Mouse (Mus musculus) limb, embryonic 12.5 days (tissue): ENCODE measurements at regions not wholly inside any gene's neighbourhood (a gene's known extent, or its start where the extent isn't known, plus 50 kb on each side); places are given as distances from the start of the nearest gene placed in this dataset.

ENCODE experiments used
- ATAC-seq: fragments of 200-750 bp; cut with Nextera tagmentation; 2 replicates; pipeline ENCODE4 v1.8.0; 2017; ENCODE audit warnings: low read depth, moderate TSS enrichment; ENCODE audit not compliant: insufficient number of reproducible peaks, insufficient read depth, low FRiP score, low TSS enrichment
- H3K27ac ChIP-seq: fragments of 300-500 bp; sonication (generic); 2 replicates; pipeline ENCODE4 v1.5.1; 2016; ENCODE audit warnings: mild to moderate bottlenecking, moderate library complexity
- H3K27me3 ChIP-seq: fragments of 300-500 bp; sonication (generic); 2 replicates; pipeline ENCODE4 v1.6.1; 2016; ENCODE audit warnings: mild to moderate bottlenecking, moderate library complexity
- H3K36me3 ChIP-seq: fragments of 300-500 bp; sonication (generic); 2 replicates; pipeline ENCODE4 v1.6.1; 2016; ENCODE audit warnings: mild to moderate bottlenecking, moderate library complexity
- H3K4me1 ChIP-seq: fragments of 300-500 bp; sonication (generic); replicated peaks from 2 replicates; pipeline ENCODE4 v1.6.1; 2016
- H3K4me2 ChIP-seq: fragments of 300-500 bp; sonication (generic); 2 replicates; pipeline ENCODE4 v1.6.1; 2016; ENCODE audit warnings: mild to moderate bottlenecking, moderate library complexity
- H3K4me3 ChIP-seq: fragments of 300-500 bp; sonication (generic); replicated peaks from 2 replicates; pipeline ENCODE4 v1.5.1; 2016; ENCODE audit warnings: mild to moderate bottlenecking
- H3K9ac ChIP-seq: fragments of 300-500 bp; sonication (generic); replicated peaks from 2 replicates; pipeline ENCODE4 v1.6.1; 2016; ENCODE audit warnings: mild to moderate bottlenecking, moderate library complexity
- H3K9me3 ChIP-seq: fragments of 300-500 bp; sonication (generic); 2 replicates; pipeline ENCODE4 v1.6.1; 2016; ENCODE audit warnings: mild to moderate bottlenecking, moderate library complexity
- WGBS: fragments of 180-500 bp; shearing (Covaris S2); methylation state at CpG from one replicate; pipeline ENCODE4 v1.1.7; 2016; 5-methylcytosine and 5-hydroxymethylcytosine counted together

GRCm38 (mm10) chr11:64727841-64728421 lies 250.9 kb upstream of the Elac2 start:
- H3K27ac ChIP-seq, result no peak overlapping the region
- H3K27me3 ChIP-seq, result peaks cover 7% of the 10 kb centered on the region; the same call in 1 of the 2 replicates
- no peaks in the 10 kb centered on the region for H3K9me3 ChIP-seq
- no peak overlapping the region for H3K4me2 ChIP-seq
- no peak for ATAC-seq
- no peaks in the 10 kb centered on the region for H3K36me3 ChIP-seq
- peaks cover 4% of the 10 kb centered on the region for H3K4me1 ChIP-seq
- no peak overlapping the region for H3K4me3 ChIP-seq
- H3K9ac ChIP-seq, result no peak overlapping the region
- WGBS, result 71% methylated on average over 5 of the region's 5 CpGs

GRCm38 (mm10) chr11:64738948-64739347 lies 239.9 kb upstream of the Elac2 start:
- WGBS, result 9% methylated on average over 7 of the region's 7 CpGs
- no peak overlapping the region for H3K27ac ChIP-seq
- ATAC-seq, result no peak
- H3K9ac ChIP-seq, result no peak overlapping the region
- no peaks in the 10 kb centered on the region; the same call in 1 of the 2 replicates for H3K9me3 ChIP-seq
- no peak overlapping the region for H3K4me3 ChIP-seq
- H3K4me2 ChIP-seq, result no peak overlapping the region
- H3K27me3 ChIP-seq, result no peaks in the 10 kb centered on the region
- H3K4me1 ChIP-seq, result peaks cover 15% of the 10 kb centered on the region; the same call in 1 of the 2 replicates
- H3K36me3 ChIP-seq, result no peaks in the 10 kb centered on the region

GRCm38 (mm10) chr11:64743753-64744152 lies 235.1 kb upstream of the Elac2 start:
- 56% methylated on average over 4 of the region's 4 CpGs for WGBS
- H3K4me2 ChIP-seq, result no peak overlapping the region

GRCm38 (mm10) chr11:64746146-64746545 lies 232.7 kb upstream of the Elac2 start:
- Histone ChIP-seq H3K9ac (no peak overlapping the region), H3K9me3 (no peaks in the 10 kb centered on the region), H3K27ac (no peak overlapping the region), H3K4me2 (no peak overlapping the region), H3K27me3 (no peaks in the 10 kb centered on the region), H3K4me3 (no peak overlapping the region), H3K36me3 (no peaks in the 10 kb centered on the region), H3K4me1 (peaks cover 22% of the 10 kb centered on the region)
- ATAC-seq, result no peak
- 39% methylated on average over 6 of the region's 6 CpGs for WGBS

More at GRCm38 (mm10) chr11:64743753-64744152, 235.1 kb upstream of the Elac2 start:
- Histone ChIP-seq H3K36me3 (no peaks in the 10 kb centered on the region), H3K4me1 (peaks cover 20% of the 10 kb centered on the region; the same call in 1 of the 2 replicates), H3K9ac (no peak overlapping the region), H3K27me3 (no peaks in the 10 kb centered on the region), H3K27ac (no peak overlapping the region), H3K4me3 (no peak overlapping the region), H3K9me3 (no peaks in the 10 kb centered on the region; the same call in 1 of the 2 replicates)
- ATAC-seq, result no peak

- Histone ChIP-seq H3K27me3 (no peaks in the 10 kb centered on the region), H3K27ac (no peak overlapping the region), H3K36me3 (no peaks in the 10 kb centered on the region), H3K4me3 (no peak overlapping the region), H3K4me1 (peaks cover 29% of the 10 kb centered on the region), H3K4me2 (no peak overlapping the region), H3K9ac (no peak overlapping the region), H3K9me3 (no peaks in the 10 kb centered on the region)
- 16% methylated on average over 9 of the region's 9 CpGs for WGBS
- no peak for ATAC-seq
Measured at GRCm38 (mm10) chr11:64749976-64750375, 228.9 kb upstream of the Elac2 start.

GRCm38 (mm10) chr11:64752299-64752698 lies 226.5 kb upstream of the Elac2 start:
- peaks cover 17% of the 10 kb centered on the region for H3K4me1 ChIP-seq
- H3K9ac ChIP-seq, result no peak overlapping the region
- H3K4me2 ChIP-seq, result no peak overlapping the region
- no peak overlapping the region for H3K4me3 ChIP-seq
- H3K27me3 ChIP-seq, result no peaks in the 10 kb centered on the region
- WGBS, result 73% methylated on average over 3 of the region's 3 CpGs
- no peaks in the 10 kb centered on the region for H3K36me3 ChIP-seq
- H3K9me3 ChIP-seq, result no peaks in the 10 kb centered on the region
- H3K27ac ChIP-seq, result no peak overlapping the region
- no peak for ATAC-seq

- Histone ChIP-seq H3K9me3 (no peaks in the 10 kb centered on the region), H3K27me3 (no peaks in the 10 kb centered on the region), H3K27ac (no peak overlapping the region), H3K36me3 (no peaks in the 10 kb centered on the region), H3K9ac (no peak overlapping the region), H3K4me2 (no peak overlapping the region), H3K4me3 (no peak overlapping the region), H3K4me1 (peaks cover 17% of the 10 kb centered on the region)
- WGBS, result 68% methylated on average over 7 of the region's 7 CpGs
- ATAC-seq, result no peak
Measured at GRCm38 (mm10) chr11:64752816-64753215, 226.0 kb upstream of the Elac2 start.

GRCm38 (mm10) chr11:64754076-64754475 lies 224.8 kb upstream of the Elac2 start:
- H3K4me1 ChIP-seq, result peaks cover 17% of the 10 kb centered on the region
- 40% methylated on average over 5 of the region's 5 CpGs for WGBS
- ATAC-seq, result no peak
- H3K9ac ChIP-seq, result no peak overlapping the region
- H3K36me3 ChIP-seq, result no peaks in the 10 kb centered on the region
- no peak overlapping the region for H3K4me2 ChIP-seq
- no peak overlapping the region for H3K4me3 ChIP-seq
- no peak overlapping the region for H3K27ac ChIP-seq
- H3K9me3 ChIP-seq, result no peaks in the 10 kb centered on the region
- no peaks in the 10 kb centered on the region for H3K27me3 ChIP-seq

- H3K4me2 ChIP-seq, result no peak overlapping the region
- H3K4me1 ChIP-seq, result peaks cover 11% of the 10 kb centered on the region
- no peaks in the 10 kb centered on the region for H3K27me3 ChIP-seq
- H3K36me3 ChIP-seq, result no peaks in the 10 kb centered on the region
- no peak overlapping the region for H3K4me3 ChIP-seq
- WGBS, result 92% methylated on average over 1 of the region's 1 CpGs
- no peaks in the 10 kb centered on the region for H3K9me3 ChIP-seq
- no peak overlapping the region for H3K9ac ChIP-seq
- ATAC-seq, result no peak
- H3K27ac ChIP-seq, result no peak overlapping the region
Measured at GRCm38 (mm10) chr11:64755563-64755962, 223.3 kb upstream of the Elac2 start.

GRCm38 (mm10) chr11:64760626-64761025 lies 218.2 kb upstream of the Elac2 start:
- no peak for ATAC-seq
- WGBS, result 91% methylated on average over 3 of the region's 3 CpGs
- H3K27me3 ChIP-seq, result peaks cover 3% of the 10 kb centered on the region
- no peak overlapping the region for H3K9ac ChIP-seq
- H3K36me3 ChIP-seq, result no peaks in the 10 kb centered on the region
- H3K4me3 ChIP-seq, result no peak overlapping the region
- H3K4me1 ChIP-seq, result peaks cover 15% of the 10 kb centered on the region
- H3K4me2 ChIP-seq, result no peak overlapping the region
- H3K9me3 ChIP-seq, result no peaks in the 10 kb centered on the region
- H3K27ac ChIP-seq, result no peak overlapping the region

GRCm38 (mm10) chr11:64762755-64763154 lies 216.1 kb upstream of the Elac2 start:
- no peak for ATAC-seq
- H3K4me2 ChIP-seq, result no peak overlapping the region
- peaks cover 3% of the 10 kb centered on the region for H3K27me3 ChIP-seq
- H3K9me3 ChIP-seq, result no peaks in the 10 kb centered on the region
- no peak overlapping the region for H3K4me3 ChIP-seq
- WGBS, result 76% methylated on average over 3 of the region's 3 CpGs
- H3K9ac ChIP-seq, result no peak overlapping the region
- H3K4me1 ChIP-seq, result peaks cover 15% of the 10 kb centered on the region
- H3K27ac ChIP-seq, result no peak overlapping the region
- H3K36me3 ChIP-seq, result no peaks in the 10 kb centered on the region

- H3K36me3 ChIP-seq, result no peaks in the 10 kb centered on the region
- no peak overlapping the region for H3K4me3 ChIP-seq
- H3K27me3 ChIP-seq, result peaks cover 3% of the 10 kb centered on the region
- no peak overlapping the region for H3K4me2 ChIP-seq
- no peak overlapping the region for H3K27ac ChIP-seq
- no peaks in the 10 kb centered on the region for H3K9me3 ChIP-seq
- WGBS, result 39% methylated on average over 6 of the region's 6 CpGs
- no peak overlapping the region for H3K9ac ChIP-seq
- H3K4me1 ChIP-seq, result peaks cover 15% of the 10 kb centered on the region
- ATAC-seq, result no peak
Measured at GRCm38 (mm10) chr11:64764056-64764455, 214.8 kb upstream of the Elac2 start.
